Mouse (Mus musculus): ENCODE data around the gene Snd1.

GRCm38 (mm10) chr6:28685052-28685451 lies 210.1 kb downstream of the Snd1 start:
- TF ChIP-seq CTCF (conservative IDR thresholded peaks at IDR 0.05 in 1 of 2, IDR thresholded peaks at IDR 0.05 in 1 of 2; ENCODE audit: low read depth in 2 of 2, low read length in 2 of 2) (no peak), EP300 (IDR thresholded peaks at IDR 0.05; ENCODE audit: low read length) (no peak), RAD21 (IDR thresholded peaks at IDR 0.05; ENCODE audit: low read depth, low read length) (no peak), MAZ (IDR thresholded peaks at IDR 0.05; ENCODE audit: low read depth, low read length) (no peak), POLR2A (IDR thresholded peaks at IDR 0.05; ENCODE audit: low read depth, low read length) (no peak), TBP (conservative IDR thresholded peaks at IDR 0.05; ENCODE audit: low read depth, low read length) (no peak), POLR2AphosphoS2 (IDR thresholded peaks at IDR 0.05; ENCODE audit: low read depth, low read length) (no peak), E2F4 (IDR thresholded peaks at IDR 0.05; ENCODE audit: insufficient replicate concordance, low read depth, low read length) (no peak), ZC3H11A (IDR thresholded peaks at IDR 0.05; ENCODE audit: low read depth, low read length) (no peak)
